Mouse (Mus musculus) heart, embryonic 14.5 days (tissue): ENCODE measurements around the gene Egfem1. TPM values are rescaled to one million over a fixed set of nuclear protein-coding genes. Genes with fewer than 3 reads are reported as not detected.

ENCODE experiments used
- ATAC-seq: fragments of 200-750 bp; cut with Nextera tagmentation; 2 replicates; pipeline ENCODE4 v1.8.0; 2017; ENCODE audit warnings: low read depth, moderate TSS enrichment; ENCODE audit not compliant: insufficient number of reproducible peaks, insufficient read depth, low FRiP score
- H3K27ac ChIP-seq, 2 experiments: fragments of 200-500 bp in 1 of 2; fragments of 300-500 bp in 1 of 2; sonication (generic) in 1 of 2; replicated peaks in 1 of 2; 2 replicates each; pipeline ENCODE4 v1.5.1; 2012 to 2014; ENCODE audit warnings: low read depth in 2 of 2, low read length in 2 of 2, control low read depth in 1 of 2, mild to moderate bottlenecking in 1 of 2, mixed read lengths in 1 of 2; ENCODE audit not compliant: control insufficient read depth in 1 of 2, insufficient read depth in 1 of 2
- H3K27me3 ChIP-seq: fragments of 300-500 bp; sonication (generic); 2 replicates; pipeline ENCODE4 v1.6.1; 2014; ENCODE audit warnings: mild to moderate bottlenecking, low read length, control low read depth; ENCODE audit not compliant: control insufficient read depth, insufficient read depth
- H3K36me3 ChIP-seq: fragments of 300-500 bp; sonication (generic); 2 replicates; pipeline ENCODE4 v1.6.1; 2014; ENCODE audit warnings: mild to moderate bottlenecking, control low read depth, low read length, mixed read lengths; ENCODE audit not compliant: control insufficient read depth, insufficient read depth
- H3K4me1 ChIP-seq, 2 experiments: fragments of 200-500 bp in 1 of 2; fragments of 300-500 bp in 1 of 2; sonication (generic) in 1 of 2; 2 replicates each; pipeline ENCODE4 v1.6.1; 2012 to 2014; ENCODE audit warnings: low read length in 2 of 2, control low read depth in 1 of 2, mixed read lengths in 1 of 2; ENCODE audit not compliant: control insufficient read depth in 2 of 2, insufficient read depth in 2 of 2
- H3K4me2 ChIP-seq: fragments of 300-500 bp; sonication (generic); 2 replicates; pipeline ENCODE4 v1.6.1; 2014; ENCODE audit warnings: mild to moderate bottlenecking, low read length
- H3K4me3 ChIP-seq, 2 experiments: fragments of 200-500 bp in 1 of 2; fragments of 300-500 bp in 1 of 2; sonication (generic) in 1 of 2; 2 replicates each; pipeline ENCODE4 v1.5.1; 2012 to 2014; ENCODE audit warnings: low read length in 2 of 2, mild to moderate bottlenecking in 2 of 2, control low read depth in 1 of 2, low read depth in 1 of 2, moderate library complexity in 1 of 2; ENCODE audit not compliant: control insufficient read depth in 1 of 2, insufficient read depth in 1 of 2
- H3K9ac ChIP-seq: fragments of 300-500 bp; sonication (generic); 2 replicates; pipeline ENCODE4 v1.6.1; 2014; ENCODE audit warnings: mild to moderate bottlenecking, low read length
- H3K9me3 ChIP-seq: fragments of 300-500 bp; sonication (generic); 2 replicates; pipeline ENCODE4 v1.6.1; 2016; ENCODE audit warnings: low read length, control low read depth; ENCODE audit not compliant: control insufficient read depth
- WGBS: fragments of 180-500 bp; shearing (Covaris S2); extraction: QIAGEN DNeasy Blood & Tissue Kit; methylation state at CpG from one replicate; pipeline ENCODE4 v1.1.7; 2014; 5-methylcytosine and 5-hydroxymethylcytosine counted together
- polyA plus RNA-seq: library from polyadenylated mRNA; unstranded; fragments of >200 nt; fragmentation: Nextera tagmentation; extraction: Ambion mirVana; gene quantifications from 2 replicates; pipeline ENCODE4 v1.2.1, GENCODE M21; 2014

Egfem1 gene
- polyA plus RNA-seq, 1 experiment from 2014 or later = 0.41 TPM

- H3K9ac ChIP-seq = no peak overlapping the region
- no peaks in the 10 kb centered on the region for H3K9me3 ChIP-seq
- 81% methylated on average over 2 of the region's 2 CpGs for WGBS
- no peaks in the 10 kb centered on the region for H3K4me1 ChIP-seq
- no peaks in the 10 kb centered on the region for H3K36me3 ChIP-seq
- no peak for ATAC-seq
- H3K27ac ChIP-seq = no peak overlapping the region
- H3K27me3 ChIP-seq = no peaks in the 10 kb centered on the region
- H3K4me2 ChIP-seq = no peak overlapping the region
- no peak overlapping the region for H3K4me3 ChIP-seq
Measured at GRCm38 (mm10) chr3:29609174-29609573, 527.4 kb downstream of the Egfem1 start.

GRCm38 (mm10) chr3:29619586-29619985 is 537.8 kb downstream of the Egfem1 start:
- H3K9ac ChIP-seq = no peak overlapping the region
- H3K27me3 ChIP-seq = no peaks in the 10 kb centered on the region
- H3K36me3 ChIP-seq = no peaks in the 10 kb centered on the region
- no peak overlapping the region for H3K27ac ChIP-seq
- no peak for ATAC-seq
- H3K4me2 ChIP-seq = no peak overlapping the region
- no peak overlapping the region for H3K4me3 ChIP-seq
- H3K4me1 ChIP-seq = no peaks in the 10 kb centered on the region
- WGBS = 85% methylated on average over 1 of the region's 1 CpGs
- H3K9me3 ChIP-seq = no peaks in the 10 kb centered on the region

GRCm38 (mm10) chr3:29639819-29640218 is 558.0 kb downstream of the Egfem1 start:
- Histone ChIP-seq H3K4me2 (no peak overlapping the region), H3K9ac (no peak overlapping the region), H3K36me3 (no peaks in the 10 kb centered on the region), H3K9me3 (no peaks in the 10 kb centered on the region), H3K27me3 (no peaks in the 10 kb centered on the region), H3K4me3 (no peak overlapping the region), H3K4me1 (no peaks in the 10 kb centered on the region), H3K27ac (no peak overlapping the region)
- no peak for ATAC-seq
- 38% methylated on average over 2 of the region's 2 CpGs for WGBS

- H3K9me3 ChIP-seq = no peaks in the 10 kb centered on the region
- no peak overlapping the region for H3K4me3 ChIP-seq
- H3K9ac ChIP-seq = no peak overlapping the region
- H3K4me2 ChIP-seq = no peak overlapping the region
- no peaks in the 10 kb centered on the region for H3K27me3 ChIP-seq
- WGBS = 85% methylated on average over 2 of the region's 2 CpGs
- ATAC-seq = no peak
- no peak overlapping the region for H3K27ac ChIP-seq
- no peaks in the 10 kb centered on the region for H3K4me1 ChIP-seq
- no peaks in the 10 kb centered on the region for H3K36me3 ChIP-seq
Measured at GRCm38 (mm10) chr3:29666796-29667195, 585.0 kb downstream of the Egfem1 start.

GRCm38 (mm10) chr3:29689367-29690285 is 607.8 kb downstream of the Egfem1 start:
- H3K4me1 ChIP-seq = no peaks in the 10 kb centered on the region
- 86% methylated on average over 8 of the region's 8 CpGs for WGBS
- no peaks in the 10 kb centered on the region for H3K9me3 ChIP-seq
- H3K9ac ChIP-seq = no peak overlapping the region
- no peaks in the 10 kb centered on the region for H3K27me3 ChIP-seq
- no peak overlapping the region for H3K4me3 ChIP-seq
- H3K4me2 ChIP-seq = no peak overlapping the region
- no peak overlapping the region for H3K27ac ChIP-seq
- no peak for ATAC-seq
- no peaks in the 10 kb centered on the region for H3K36me3 ChIP-seq

- no peak overlapping the region for H3K27ac ChIP-seq
- 31% methylated on average over 2 of the region's 2 CpGs for WGBS
Measured at GRCm38 (mm10) chr3:29701126-29701525, 619.3 kb downstream of the Egfem1 start.

GRCm38 (mm10) chr3:29706816-29707215 is 625.0 kb downstream of the Egfem1 start:
- H3K4me2 ChIP-seq = no peak overlapping the region
- H3K9ac ChIP-seq = no peak overlapping the region
- H3K4me1 ChIP-seq = no peaks in the 10 kb centered on the region
- no peak overlapping the region for H3K4me3 ChIP-seq
- WGBS = 87% methylated on average over 2 of the region's 2 CpGs
- no peaks in the 10 kb centered on the region for H3K27me3 ChIP-seq
- no peak for ATAC-seq
- no peak overlapping the region for H3K27ac ChIP-seq
- H3K9me3 ChIP-seq = no peaks in the 10 kb centered on the region
- H3K36me3 ChIP-seq = no peaks in the 10 kb centered on the region

More at GRCm38 (mm10) chr3:29701126-29701525, 619.3 kb downstream of the Egfem1 start:
- H3K4me3 ChIP-seq = no peak overlapping the region
- no peak overlapping the region for H3K9ac ChIP-seq
- ATAC-seq = no peak
- H3K27me3 ChIP-seq = no peaks in the 10 kb centered on the region
- no peak overlapping the region for H3K4me2 ChIP-seq
- H3K4me1 ChIP-seq = no peaks in the 10 kb centered on the region
- no peaks in the 10 kb centered on the region for H3K36me3 ChIP-seq
- H3K9me3 ChIP-seq = no peaks in the 10 kb centered on the region
